Mouse (Mus musculus): ENCODE measurements around the gene Nbeal1. TPM values are rescaled to one million over a fixed set of nuclear protein-coding genes. Genes with fewer than 3 reads are reported as not detected.

Nbeal1 gene
- polyA plus RNA-seq, 1 experiment from 2014 or later, result 12.7 TPM

GRCm38 (mm10) chr1:60269314-60269713 lies 88.9 kb downstream of the Nbeal1 start:
- H3K4me1 ChIP-seq (ENCODE audit: control insufficient read depth, insufficient read depth, low read length), result no peaks in the 10 kb centered on the region
- H3K9ac ChIP-seq (replicated peaks; ENCODE audit: low read length), result no peak overlapping the region
- H3K4me3 ChIP-seq (replicated peaks; ENCODE audit: low read depth, low read length), result no peak overlapping the region
- DNase-seq (no peak), ATAC-seq (ENCODE audit: low FRiP score, low TSS enrichment) (no peak)
- H3K27ac ChIP-seq (replicated peaks; ENCODE audit: low read depth, low read length), result no peak overlapping the region
- H3K9me3 ChIP-seq (ENCODE audit: control insufficient read depth, low read length), result no peaks in the 10 kb centered on the region
- H3K36me3 ChIP-seq (ENCODE audit: control insufficient read depth, insufficient read depth, low read length), result peaks cover 45% of the 10 kb centered on the region
- no peak overlapping the region for H3K4me2 ChIP-seq (ENCODE audit: low read length)
- no peaks in the 10 kb centered on the region for H3K27me3 ChIP-seq (ENCODE audit: control insufficient read depth, insufficient read depth, low read length)

- no peak for ATAC-seq (ENCODE audit: low FRiP score, low TSS enrichment)
- Histone ChIP-seq H3K27me3 (ENCODE audit: control insufficient read depth, insufficient read depth, low read length) (no peaks in the 10 kb centered on the region), H3K4me1 (ENCODE audit: control insufficient read depth, insufficient read depth, low read length) (no peaks in the 10 kb centered on the region), H3K27ac (replicated peaks; ENCODE audit: low read depth, low read length) (no peak overlapping the region), H3K9ac (replicated peaks; ENCODE audit: low read length) (no peak overlapping the region), H3K9me3 (ENCODE audit: control insufficient read depth, low read length) (no peaks in the 10 kb centered on the region), H3K36me3 (ENCODE audit: control insufficient read depth, insufficient read depth, low read length) (peaks cover 37% of the 10 kb centered on the region), H3K4me3 (replicated peaks; ENCODE audit: low read depth, low read length) (no peak overlapping the region), H3K4me2 (ENCODE audit: low read length) (no peak overlapping the region)
- peak; percentile 57 for DNase-seq
- WGBS, result 79% methylated on average over 2 of the region's 2 CpGs
These were observed 92.1 kb downstream of the Nbeal1 start for GRCm38 (mm10) chr1:60272471-60272870.

- peaks cover 53% of the 10 kb centered on the region for H3K36me3 ChIP-seq (ENCODE audit: control insufficient read depth, insufficient read depth, low read length)
- H3K27ac ChIP-seq (replicated peaks; ENCODE audit: low read depth, low read length), result no peak overlapping the region
- H3K4me1 ChIP-seq (ENCODE audit: control insufficient read depth, insufficient read depth, low read length), result no peaks in the 10 kb centered on the region
- no peak overlapping the region for H3K4me3 ChIP-seq (replicated peaks; ENCODE audit: low read depth, low read length)
- H3K4me2 ChIP-seq (ENCODE audit: low read length), result no peak overlapping the region
- no peak overlapping the region for H3K9ac ChIP-seq (replicated peaks; ENCODE audit: low read length)
- H3K9me3 ChIP-seq (ENCODE audit: control insufficient read depth, low read length), result no peaks in the 10 kb centered on the region
- no peaks in the 10 kb centered on the region for H3K27me3 ChIP-seq (ENCODE audit: control insufficient read depth, insufficient read depth, low read length)
- DNase-seq (no peak), ATAC-seq (ENCODE audit: low FRiP score, low TSS enrichment) (no peak)
- WGBS, result 87% methylated on average over 1 of the region's 1 CpGs
These were observed 113.5 kb downstream of the Nbeal1 start for GRCm38 (mm10) chr1:60293921-60294320.

GRCm38 (mm10) chr1:60342808-60343629 lies 162.6 kb downstream of the Nbeal1 start, which contains the start of gene Cyp20a1:
Cyp20a1 (plus strand) TSS chr1:60343323.
- DNase-seq, result peak; percentile 93
- H3K27me3 ChIP-seq (ENCODE audit: control insufficient read depth, insufficient read depth, low read length), result no peaks in the 10 kb centered on the region
- H3K4me3 ChIP-seq (replicated peaks; ENCODE audit: low read depth, low read length), result peak within 1 kb of the TSS; percentile 66
- no peaks in the 10 kb centered on the region for H3K9me3 ChIP-seq (ENCODE audit: control insufficient read depth, low read length)
- peak within 1 kb of the TSS; percentile 88 for H3K27ac ChIP-seq (replicated peaks; ENCODE audit: low read depth, low read length)
- H3K36me3 ChIP-seq (ENCODE audit: control insufficient read depth, insufficient read depth, low read length), result 0 out of 2 replicates have a peak, but pooled peaks cover 3% of the 10 kb centered on the region
- H3K9ac ChIP-seq (replicated peaks; ENCODE audit: low read length), result peak within 1 kb of the TSS; percentile 72
- peak; percentile 97 for ATAC-seq (ENCODE audit: low FRiP score, low TSS enrichment)
- peak within 1 kb of the TSS; percentile 74 for H3K4me2 ChIP-seq (ENCODE audit: low read length)
- H3K4me1 ChIP-seq (ENCODE audit: control insufficient read depth, insufficient read depth, low read length), result peaks cover 8% of the 10 kb centered on the region; the same call in 1 of the 2 replicates
- 2% methylated on average over 60 of the region's 60 CpGs for WGBS

- peak overlapping the region; percentile 66 for H3K4me3 ChIP-seq (replicated peaks; ENCODE audit: low read depth, low read length)
- H3K27me3 ChIP-seq (ENCODE audit: control insufficient read depth, insufficient read depth, low read length), result no peaks in the 10 kb centered on the region
- H3K36me3 ChIP-seq (ENCODE audit: control insufficient read depth, insufficient read depth, low read length), result no peaks in the 10 kb centered on the region
- no peaks in the 10 kb centered on the region for H3K9me3 ChIP-seq (ENCODE audit: control insufficient read depth, low read length)
- no peak overlapping the region for H3K27ac ChIP-seq (replicated peaks; ENCODE audit: low read depth, low read length)
- ATAC-seq (ENCODE audit: low FRiP score, low TSS enrichment), result peak; percentile 29; the same call in 1 of the 2 replicates
- H3K4me1 ChIP-seq (ENCODE audit: control insufficient read depth, insufficient read depth, low read length), result peaks cover 8% of the 10 kb centered on the region; the same call in 1 of the 2 replicates
- no peak for DNase-seq
- H3K4me2 ChIP-seq (ENCODE audit: low read length), result peak overlapping the region; percentile 74
- WGBS, result 15% methylated on average over 14 of the region's 14 CpGs
- H3K9ac ChIP-seq (replicated peaks; ENCODE audit: low read length), result peak overlapping the region; percentile 72
These were observed 163.4 kb downstream of the Nbeal1 start for GRCm38 (mm10) chr1:60343630-60344455.

- WGBS, result 93% methylated on average over 6 of the region's 6 CpGs
- Histone ChIP-seq H3K27ac (replicated peaks; ENCODE audit: low read depth, low read length) (no peak overlapping the region), H3K4me3 (replicated peaks; ENCODE audit: low read depth, low read length) (no peak overlapping the region), H3K9ac (replicated peaks; ENCODE audit: low read length) (no peak overlapping the region), H3K4me1 (ENCODE audit: control insufficient read depth, insufficient read depth, low read length) (peaks cover 8% of the 10 kb centered on the region; the same call in 1 of the 2 replicates), H3K27me3 (ENCODE audit: control insufficient read depth, insufficient read depth, low read length) (no peaks in the 10 kb centered on the region), H3K9me3 (ENCODE audit: control insufficient read depth, low read length) (no peaks in the 10 kb centered on the region), H3K4me2 (ENCODE audit: low read length) (no peak overlapping the region), H3K36me3 (ENCODE audit: control insufficient read depth, insufficient read depth, low read length) (no peaks in the 10 kb centered on the region)
- no peak for DNase-seq
- no peak for ATAC-seq (ENCODE audit: low FRiP score, low TSS enrichment)
These were observed 164.3 kb downstream of the Nbeal1 start for GRCm38 (mm10) chr1:60344670-60345069.

- Histone ChIP-seq H3K36me3 (ENCODE audit: control insufficient read depth, insufficient read depth, low read length) (no peaks in the 10 kb centered on the region), H3K27me3 (ENCODE audit: control insufficient read depth, insufficient read depth, low read length) (no peaks in the 10 kb centered on the region), H3K27ac (replicated peaks; ENCODE audit: low read depth, low read length) (no peak overlapping the region), H3K4me2 (ENCODE audit: low read length) (no peak overlapping the region), H3K9ac (replicated peaks; ENCODE audit: low read length) (no peak overlapping the region), H3K4me3 (replicated peaks; ENCODE audit: low read depth, low read length) (no peak overlapping the region), H3K9me3 (ENCODE audit: control insufficient read depth, low read length) (no peaks in the 10 kb centered on the region), H3K4me1 (ENCODE audit: control insufficient read depth, insufficient read depth, low read length) (peaks cover 8% of the 10 kb centered on the region; the same call in 1 of the 2 replicates)
- ATAC-seq (ENCODE audit: low FRiP score, low TSS enrichment) (no peak), DNase-seq (no peak)
- WGBS, result 96% methylated on average over 2 of the region's 2 CpGs
These were observed 165.3 kb downstream of the Nbeal1 start for GRCm38 (mm10) chr1:60345712-60346111.

- DNase-seq (no peak), ATAC-seq (ENCODE audit: low FRiP score, low TSS enrichment) (no peak)
- Histone ChIP-seq H3K4me1 (ENCODE audit: control insufficient read depth, insufficient read depth, low read length) (no peaks in the 10 kb centered on the region), H3K36me3 (ENCODE audit: control insufficient read depth, insufficient read depth, low read length) (peaks cover 7% of the 10 kb centered on the region; the same call in 1 of the 2 replicates), H3K27me3 (ENCODE audit: control insufficient read depth, insufficient read depth, low read length) (no peaks in the 10 kb centered on the region), H3K9ac (replicated peaks; ENCODE audit: low read length) (no peak overlapping the region), H3K27ac (replicated peaks; ENCODE audit: low read depth, low read length) (no peak overlapping the region), H3K4me3 (replicated peaks; ENCODE audit: low read depth, low read length) (no peak overlapping the region), H3K4me2 (ENCODE audit: low read length) (no peak overlapping the region), H3K9me3 (ENCODE audit: control insufficient read depth, low read length) (no peaks in the 10 kb centered on the region)
- 93% methylated on average over 5 of the region's 5 CpGs for WGBS
These were observed 172.4 kb downstream of the Nbeal1 start for GRCm38 (mm10) chr1:60352786-60353185.
